Mouse (Mus musculus) splenic B cell, adult 2 months (primary cell): Measurements from ENCODE around the gene Hspa4l.
"Not testable (repeated sequence)": the region's sequence is repeated elsewhere in the genome, so short reads cannot be mapped to it uniquely, and the experiment has no call there.

Experiments
- DNase-seq: peaks from one replicate; pipeline ENCODE4 v3.0.0-alpha.2; 2011; ENCODE audit warnings: low read depth, low spot score
- H3K27me3 ChIP-seq: 2 replicates; pipeline ENCODE4 v1.6.1; 2012; ENCODE audit warnings: mild to moderate bottlenecking, low read length, moderate library complexity, mixed read lengths; ENCODE audit not compliant: control insufficient read depth, poor library complexity, insufficient read depth, severe bottlenecking
- H3K36me3 ChIP-seq: 2 replicates; pipeline ENCODE4 v1.6.1; 2012; ENCODE audit warnings: mild to moderate bottlenecking, low read length, moderate library complexity, mixed read lengths; ENCODE audit not compliant: control insufficient read depth, poor library complexity, insufficient read depth, severe bottlenecking

Hspa4l gene

DNA sequence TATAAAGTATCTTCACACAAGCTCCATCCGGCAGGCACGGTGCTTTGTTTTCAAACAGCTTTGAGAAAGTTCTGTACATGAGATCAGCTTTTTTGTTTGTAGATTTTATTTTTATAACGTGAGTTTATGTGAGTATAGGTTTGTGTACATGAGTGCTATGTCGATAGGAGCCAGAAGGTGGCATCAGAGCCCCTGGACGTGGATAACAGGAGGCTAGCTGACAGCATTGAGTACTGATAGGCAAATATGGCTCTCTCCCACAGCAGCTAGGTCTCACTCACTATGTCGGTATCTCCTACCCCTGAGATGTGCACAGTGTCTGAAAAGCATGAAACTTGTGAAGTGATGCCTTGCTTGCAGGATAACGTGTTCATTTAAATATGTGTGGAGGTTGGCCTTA is 54.2 kb downstream of the Hspa4l start:
- DNase-seq, result peak; percentile 82
- H3K36me3 ChIP-seq, result no peaks in the 10 kb centered on the region
- H3K27me3 ChIP-seq, result no peaks in the 10 kb centered on the region

DNA sequence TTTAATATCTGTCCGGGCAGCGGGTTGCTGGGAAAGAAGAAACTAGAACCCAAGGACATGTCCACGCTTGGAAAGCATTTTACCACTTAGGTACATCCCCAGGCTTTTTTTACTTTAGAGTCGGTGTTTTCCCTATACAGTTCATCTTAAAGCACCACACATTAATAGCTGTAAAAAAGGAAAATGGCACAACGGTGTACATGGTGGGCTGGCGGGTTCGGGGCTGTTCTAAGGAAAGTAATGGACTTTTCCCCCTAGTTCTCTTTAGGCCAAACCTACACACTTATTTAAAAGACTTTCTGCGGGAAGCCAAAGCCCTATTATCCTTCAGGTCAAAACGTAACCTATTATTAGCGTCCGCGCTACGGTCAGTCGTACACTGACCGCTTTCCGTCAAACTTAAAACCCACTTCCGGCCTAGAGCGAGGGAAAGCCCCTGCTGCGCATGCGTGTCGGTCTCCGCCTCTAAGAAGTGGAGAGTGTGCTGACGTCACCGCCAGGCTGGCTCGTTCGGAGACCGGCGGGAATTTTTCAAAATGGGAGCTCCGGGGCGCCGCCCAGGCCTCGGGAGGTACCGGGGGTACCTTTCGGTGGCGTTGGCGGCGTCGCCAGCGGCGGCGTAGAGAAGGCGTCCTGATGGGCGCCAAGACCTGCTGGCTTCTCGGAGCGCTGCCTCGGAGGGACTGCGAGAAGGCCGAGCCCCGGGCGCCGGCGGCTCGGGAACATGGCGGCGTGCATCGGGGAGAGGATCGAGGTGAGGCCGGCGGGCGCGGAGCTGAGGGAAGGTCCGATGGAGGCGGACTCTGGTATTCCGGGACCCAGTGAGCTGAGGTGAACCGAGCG is 55.5 kb downstream of the Hspa4l start, which contains the start of gene Plk4:
Gene Plk4 (plus strand): TSS at position 490 of the 843 bp plus-strand sequence.
- Histone ChIP-seq H3K27me3 (no peaks in the 10 kb centered on the region), H3K36me3 (peaks cover 2% of the 10 kb centered on the region; the same call in 1 of the 2 replicates)
- peak; percentile 98 for DNase-seq

DNA sequence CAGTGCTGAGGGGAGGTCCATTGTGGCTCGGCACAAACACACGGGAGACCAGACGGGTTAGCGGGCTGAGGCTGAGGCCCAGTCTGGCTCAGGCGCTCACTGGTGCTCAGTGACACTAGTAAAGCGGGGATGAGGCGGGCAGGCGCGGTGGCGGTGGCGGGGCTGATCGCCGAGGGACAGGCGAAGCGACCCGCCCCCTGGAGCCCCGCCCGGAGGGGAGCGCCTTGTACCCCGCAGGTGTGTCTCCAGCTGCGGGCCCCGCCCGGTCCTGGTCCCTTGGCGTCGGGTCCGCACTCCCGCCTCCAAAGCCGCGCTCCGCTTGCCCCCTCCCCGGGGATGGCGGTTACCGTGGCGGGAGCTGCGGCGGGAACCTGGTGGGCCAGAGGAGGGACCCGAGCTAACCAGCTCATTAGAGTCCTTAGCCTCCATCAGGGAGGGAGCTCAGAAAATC is 56.1 kb downstream of the Hspa4l start:
- DNase-seq, result peak; percentile 54

DNA sequence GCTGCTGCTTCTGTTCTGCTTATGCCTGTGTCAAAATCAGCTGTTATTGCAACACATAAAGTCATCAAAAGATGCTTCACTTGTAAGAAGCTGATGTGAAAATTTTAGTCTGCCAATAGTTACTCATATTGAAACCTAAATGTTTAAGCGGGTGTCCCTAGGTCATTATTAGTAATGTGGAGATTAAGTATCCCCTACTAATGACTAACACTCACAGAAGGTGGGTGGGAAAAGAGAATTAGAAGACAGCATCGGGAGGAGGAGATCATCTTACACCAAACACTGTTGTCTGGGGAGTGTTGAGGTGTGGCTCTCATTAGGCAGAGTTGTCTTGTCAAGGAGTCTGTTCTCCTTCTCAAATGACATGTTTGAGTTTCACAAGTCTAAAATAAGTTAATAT is 62.6 kb downstream of the Hspa4l start:
- no peak for DNase-seq
- no peaks in the 10 kb centered on the region for H3K27me3 ChIP-seq
- peaks cover 4% of the 10 kb centered on the region; the same call in 1 of the 2 replicates for H3K36me3 ChIP-seq

More for the DNA sequence above, 56.1 kb downstream of the Hspa4l start:
- Histone ChIP-seq H3K27me3 (no peaks in the 10 kb centered on the region), H3K36me3 (peaks cover 2% of the 10 kb centered on the region; the same call in 1 of the 2 replicates)

DNA sequence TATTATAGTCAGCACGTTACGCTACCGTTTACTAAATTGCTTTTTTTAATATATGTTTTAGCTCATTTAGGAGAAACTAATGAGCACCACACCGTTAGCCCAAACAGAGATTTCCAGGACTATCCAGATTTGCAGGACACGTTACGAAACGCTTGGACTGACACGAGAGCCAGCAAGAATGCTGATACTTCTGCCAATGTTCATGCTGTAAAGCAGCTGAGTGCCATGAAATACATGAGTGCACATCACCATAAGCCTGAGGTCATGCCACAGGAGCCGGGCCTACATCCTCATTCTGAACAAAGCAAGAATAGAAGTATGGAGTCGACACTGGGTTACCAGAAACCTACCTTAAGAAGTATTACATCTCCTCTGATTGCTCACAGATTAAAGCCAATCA is 64.4 kb downstream of the Hspa4l start:
- no peaks in the 10 kb centered on the region for H3K27me3 ChIP-seq
- no peak for DNase-seq
- peaks cover 4% of the 10 kb centered on the region; the same call in 1 of the 2 replicates for H3K36me3 ChIP-seq

DNA sequence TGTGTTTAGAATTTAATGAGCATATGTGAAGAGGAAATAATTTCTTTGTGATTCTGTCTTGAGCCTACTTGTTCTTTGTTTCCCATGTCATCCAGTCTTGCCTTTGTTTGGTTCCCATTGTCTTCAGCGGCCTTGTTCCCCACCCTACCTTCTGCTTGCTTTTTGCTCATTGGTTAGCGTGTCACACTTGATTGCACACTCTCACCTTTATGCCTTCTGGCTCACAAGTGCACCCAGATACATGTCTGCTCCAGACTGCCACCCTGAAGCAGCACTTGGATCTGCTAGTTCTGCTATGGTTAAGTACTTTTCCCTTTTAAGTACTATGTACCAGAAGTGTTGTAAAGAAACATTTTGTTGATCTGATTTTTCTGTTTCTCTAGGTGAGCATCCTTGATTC is 65.6 kb downstream of the Hspa4l start:
- no peak for DNase-seq
- no peaks in the 10 kb centered on the region for H3K27me3 ChIP-seq
- H3K36me3 ChIP-seq, result peaks cover 2% of the 10 kb centered on the region; the same call in 1 of the 2 replicates

DNA sequence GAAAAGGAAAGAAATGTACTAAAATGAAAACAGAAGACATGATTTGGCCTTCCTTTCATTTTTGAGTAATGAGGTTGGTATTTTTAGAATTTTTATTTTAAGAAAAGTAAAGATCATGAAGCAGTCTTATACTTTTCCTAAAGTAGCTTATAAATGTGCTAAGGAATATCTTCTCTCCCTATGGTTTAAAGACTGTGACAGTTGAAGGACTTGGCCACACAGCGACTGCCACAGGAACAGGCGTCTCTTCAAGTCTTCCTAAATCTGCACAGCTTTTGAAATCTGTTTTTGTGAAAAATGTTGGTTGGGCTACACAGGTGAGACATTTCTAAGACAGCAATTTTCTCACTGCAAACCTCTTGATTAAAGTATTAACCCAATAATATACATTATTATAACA is 69.0 kb downstream of the Hspa4l start:
- no peaks in the 10 kb centered on the region for H3K27me3 ChIP-seq

DNA sequence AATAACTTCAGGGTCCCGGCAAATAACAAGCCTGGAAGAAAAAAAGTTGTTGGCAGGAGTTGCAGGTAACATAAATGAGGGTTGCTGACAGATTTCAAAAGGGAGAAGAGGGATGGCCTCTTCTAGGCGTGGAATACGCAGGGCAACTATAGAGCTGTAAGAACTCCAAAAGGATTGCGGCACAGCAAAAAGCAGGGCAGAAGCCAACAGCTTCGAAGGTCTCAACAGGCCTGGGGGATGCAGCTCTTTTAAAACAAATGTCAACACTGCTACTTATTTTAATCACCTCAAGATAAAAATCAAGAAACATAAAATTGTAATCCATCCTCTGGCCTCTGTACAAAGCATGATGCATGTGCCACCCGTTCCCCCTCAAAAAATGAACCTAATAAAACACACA is 101.2 kb downstream of the Hspa4l start:
- not testable (repeated sequence) for H3K27me3 ChIP-seq, H3K36me3 ChIP-seq, DNase-seq

More for the DNA sequence above, 69.0 kb downstream of the Hspa4l start:
- DNase-seq, result no peak
- H3K36me3 ChIP-seq, result 0 out of 2 replicates have a peak, but pooled peaks cover 2% of the 10 kb centered on the region
